Mouse (Mus musculus): ENCODE measurements at regions not wholly inside any gene's neighbourhood (a gene's known extent, or its start where the extent isn't known, plus 50 kb on each side); places are given as distances from the start of the nearest gene placed in this dataset.

DNA sequence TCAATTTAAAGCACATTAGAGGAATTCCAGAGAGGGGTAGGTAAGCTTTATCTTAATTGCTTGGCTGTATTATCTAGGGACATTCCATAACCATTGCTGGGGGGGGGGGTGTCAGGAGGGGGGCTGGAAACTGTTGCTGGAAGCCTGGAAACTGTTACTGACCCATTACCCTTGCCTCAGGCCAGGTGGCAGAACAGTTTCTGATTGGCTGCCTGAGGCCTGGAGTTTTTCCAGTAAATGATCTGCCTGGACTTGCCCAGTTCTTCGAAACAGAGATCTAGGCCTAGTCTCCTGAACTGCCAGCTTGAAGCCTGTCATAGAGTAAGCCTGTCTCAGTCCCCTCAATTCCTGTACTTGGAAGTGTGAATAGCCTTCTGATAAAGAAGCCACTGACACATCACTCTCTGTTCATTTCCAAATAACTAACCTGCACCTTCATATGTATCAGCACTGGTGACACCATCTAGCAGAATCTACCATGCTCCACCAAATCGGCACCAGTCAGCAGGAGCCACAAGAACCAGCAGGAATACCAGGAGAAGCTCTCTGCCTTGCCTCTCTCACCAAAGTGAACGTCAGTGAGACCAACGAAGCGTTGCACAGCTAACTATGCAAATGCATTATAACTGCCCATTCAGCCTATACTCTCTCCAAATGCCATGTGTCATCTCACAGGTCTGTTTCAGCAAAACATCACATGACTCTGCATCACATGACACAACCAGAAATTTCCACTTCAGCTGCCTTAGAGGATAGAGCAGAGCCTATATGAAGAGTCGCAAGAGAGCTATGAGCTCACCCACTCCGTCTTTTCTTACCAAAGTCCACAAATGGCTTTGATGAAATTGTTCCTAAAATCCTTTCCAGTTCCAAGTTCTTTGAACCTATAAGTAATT, 200.7 kb downstream of the Sp3 start (continued):
- 0 out of 2 replicates have a peak, but pooled peaks have one; percentile 9 for TF ChIP-seq KAT2A (IDR thresholded peaks at IDR 0.05; ENCODE audit: insufficient replicate concordance, low read length)

DNA sequence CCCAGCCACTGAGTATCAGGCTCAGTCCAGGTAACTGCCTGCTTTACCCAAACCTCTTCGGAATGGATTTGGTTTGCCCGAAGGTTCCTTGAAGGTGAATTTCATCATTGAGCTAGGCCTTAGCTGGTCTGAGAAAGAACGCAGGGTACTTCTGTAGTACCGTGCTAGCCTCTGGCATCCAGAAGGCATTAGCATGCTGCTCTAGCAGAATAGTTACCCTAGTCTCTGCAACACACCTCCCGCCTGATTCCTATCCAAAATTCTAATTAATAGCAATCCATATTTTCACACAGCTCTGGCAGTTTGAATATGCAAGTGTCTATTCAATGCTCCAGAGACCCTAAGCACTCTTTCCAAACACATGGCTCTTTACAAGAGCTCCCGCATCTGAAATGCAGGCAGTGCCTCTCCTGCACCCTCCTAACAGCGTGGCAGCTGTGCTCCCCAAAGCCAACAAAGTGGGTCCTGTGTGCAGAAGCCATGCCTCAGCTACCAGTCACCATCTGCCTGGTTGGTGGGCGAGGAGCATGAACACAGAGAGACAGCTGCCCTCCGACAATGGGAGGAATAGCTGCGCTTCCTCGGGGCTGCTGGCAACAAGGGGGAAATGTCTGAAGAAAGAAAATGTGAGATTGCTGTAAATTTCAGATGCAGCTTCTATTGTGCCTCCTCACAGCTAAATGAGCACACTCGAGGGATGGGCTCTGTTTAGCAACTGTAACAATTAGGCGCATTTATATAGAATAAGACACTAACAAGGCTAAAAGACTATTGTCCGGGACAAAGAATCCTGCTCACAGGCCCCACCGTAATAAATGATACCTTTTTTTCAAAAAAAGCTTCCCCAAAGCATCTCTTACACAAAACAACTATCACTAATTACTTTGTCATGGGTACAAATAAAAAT, 198.6 kb downstream of the Sp3 start:
- in situ Hi-C loops (cut with MboI; ENCODE audit: low pct_ligation_motif_present, low pct_unique_long_range_greater_than_20kb, low sequenced_read_pairs) (no loop called here), dilution Hi-C loops (cut with MboI; ENCODE audit: extremely low pct_ligation_motif_present, extremely low pct_unique_long_range_greater_than_20kb, low sequenced_read_pairs) (no loop called here)

DNA sequence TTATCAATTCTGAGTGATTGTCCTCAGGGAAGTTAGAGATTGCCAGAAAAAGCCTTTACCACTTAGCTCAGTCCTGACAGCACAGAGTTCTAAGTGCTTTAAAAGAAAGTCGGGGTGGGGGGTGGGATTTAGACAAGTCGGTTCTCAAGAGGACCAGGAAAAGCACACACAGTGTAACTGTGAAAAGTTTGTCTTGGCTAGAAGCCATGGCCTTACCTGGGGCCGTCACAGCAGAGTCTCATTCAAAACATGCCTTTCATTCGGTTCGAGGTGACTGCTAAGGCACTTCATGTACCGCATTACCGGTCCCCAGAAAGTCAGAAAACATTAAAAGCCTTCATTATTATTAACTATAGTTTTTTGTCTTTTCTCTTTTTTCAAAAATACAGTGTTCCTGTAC, 197.9 kb downstream of the Sp3 start:
- no peak for TF ChIP-seq CHD2 (IDR thresholded peaks at IDR 0.05; ENCODE audit: low read length)
- no peak for TF ChIP-seq MYC (IDR thresholded peaks at IDR 0.05; ENCODE audit: low read depth, low read length)
- no peak for TF ChIP-seq SIN3A (IDR thresholded peaks at IDR 0.05; ENCODE audit: low read length)
- no peak for TF ChIP-seq SMC3 (IDR thresholded peaks at IDR 0.05; ENCODE audit: low read depth, low read length)
- TF ChIP-seq UBTF (IDR thresholded peaks at IDR 0.05; ENCODE audit: low read depth, low read length) = no peak
- no peak for TF ChIP-seq ZNF384 (IDR thresholded peaks at IDR 0.05; ENCODE audit: low read depth, low read length)
- no peak for TF ChIP-seq JUN (IDR thresholded peaks at IDR 0.05; ENCODE audit: insufficient read depth, low read depth, low read length)
- no peak for TF ChIP-seq CTCF (conservative IDR thresholded peaks at IDR 0.05 in 1 of 2, IDR thresholded peaks at IDR 0.05 in 1 of 2; ENCODE audit: low read depth in 2 of 2, low read length in 2 of 2)
- TF ChIP-seq MAFK (IDR thresholded peaks at IDR 0.05; ENCODE audit: insufficient replicate concordance, low read length) = no peak
- TF ChIP-seq GABPA (IDR thresholded peaks at IDR 0.05; ENCODE audit: insufficient replicate concordance, low read depth, low read length) = no peak
- TF ChIP-seq ELF1 (IDR thresholded peaks at IDR 0.05; ENCODE audit: low read depth, low read length) = no peak
- no peak for TF ChIP-seq EP300 (IDR thresholded peaks at IDR 0.05; ENCODE audit: low read length)
- no peak for TF ChIP-seq USF1 (IDR thresholded peaks at IDR 0.05; ENCODE audit: low read depth, low read length)
- TF ChIP-seq KAT2A (IDR thresholded peaks at IDR 0.05; ENCODE audit: insufficient replicate concordance, low read length) = no peak
- Histone ChIP-seq H3K4me1 (ENCODE audit: control insufficient read depth in 1 of 2, insufficient read depth in 2 of 2) (peaks cover 27 to 59% of the 10 kb centered on the region in 2 experiments; a peak in 3 of 4 replicates), H3K9ac (ENCODE audit: insufficient read depth, low read depth) (no peak overlapping the region), H3K4me2 (ENCODE audit: insufficient read depth, low read depth, poor library complexity, severe bottlenecking) (no peak overlapping the region), H3K36me3 (replicated peaks in 1 of 2; ENCODE audit: control insufficient read depth in 1 of 2, insufficient read depth in 1 of 2, low read length in 1 of 2) (no peaks in the 10 kb centered on the region), H3K27ac (ENCODE audit: insufficient read depth, low read depth) (no peak overlapping the region), H3K27me3 (replicated peaks) (no peaks in the 10 kb centered on the region), H3K9me3 (replicated peaks; ENCODE audit: low read length) (no peaks in the 10 kb centered on the region), H3K79me2 (replicated peaks; ENCODE audit: control insufficient read depth, extremely low read depth, insufficient read depth, poor library complexity, severe bottlenecking) (no peaks in the 10 kb centered on the region), H3K4me3 (replicated peaks in 1 of 3; ENCODE audit: low read depth in 2 of 3, low read length in 2 of 3, poor library complexity in 1 of 3) (no peak overlapping the region)
- in situ Hi-C loops (cut with MboI; ENCODE audit: low pct_ligation_motif_present, low pct_unique_long_range_greater_than_20kb, low sequenced_read_pairs) (no loop called here), dilution Hi-C loops (cut with MboI; ENCODE audit: extremely low pct_ligation_motif_present, extremely low pct_unique_long_range_greater_than_20kb, low sequenced_read_pairs) (no loop called here)
- no peak for DNase-seq (ENCODE audit: extremely low read depth)

More for the DNA sequence above, 198.6 kb downstream of the Sp3 start:
- Histone ChIP-seq H3K36me3 (replicated peaks in 1 of 2; ENCODE audit: control insufficient read depth in 1 of 2, insufficient read depth in 1 of 2, low read length in 1 of 2) (no peaks in the 10 kb centered on the region), H3K27ac (ENCODE audit: insufficient read depth, low read depth) (no peak overlapping the region), H3K79me2 (replicated peaks; ENCODE audit: control insufficient read depth, extremely low read depth, insufficient read depth, poor library complexity, severe bottlenecking) (no peaks in the 10 kb centered on the region), H3K27me3 (replicated peaks) (no peaks in the 10 kb centered on the region), H3K4me3 (replicated peaks in 1 of 3; ENCODE audit: low read depth in 2 of 3, low read length in 2 of 3, poor library complexity in 1 of 3) (no peak overlapping the region), H3K9ac (ENCODE audit: insufficient read depth, low read depth) (no peak overlapping the region), H3K4me1 (ENCODE audit: control insufficient read depth in 1 of 2, insufficient read depth in 2 of 2) (peaks cover 26 to 51% of the 10 kb centered on the region in 2 experiments; a peak in 3 of 4 replicates), H3K4me2 (ENCODE audit: insufficient read depth, low read depth, poor library complexity, severe bottlenecking) (no peak overlapping the region), H3K9me3 (replicated peaks; ENCODE audit: low read length) (no peaks in the 10 kb centered on the region)
- DNase-seq (ENCODE audit: extremely low read depth) = no peak
- TF ChIP-seq CHD1 (IDR thresholded peaks at IDR 0.05; ENCODE audit: low read depth, low read length) (no peak), GABPA (IDR thresholded peaks at IDR 0.05; ENCODE audit: insufficient replicate concordance, low read depth, low read length) (no peak)
